Mouse (Mus musculus): ENCODE data around the gene Otx2.
"Not testable (repeated sequence)": the region's sequence is repeated elsewhere in the genome, so short reads cannot be mapped to it uniquely, and the experiment has no call there.

Otx2 gene

GRCm38 (mm10) chr14:48632335-48632734, 41.3 kb downstream of the Otx2 start:
- CTCF ChIA-PET, result no interaction called here
- POLR2A ChIA-PET, result no interaction called here

GRCm38 (mm10) chr14:48631486-48631885, 42.1 kb downstream of the Otx2 start:
- CTCF ChIA-PET, result interaction anchor here in 2 of 4 experiments (0.6 to 0.7 kb wide), 2 partner anchors 353 to 479 kb away, joined by 3 read pairs; no protein-coding TSS in a partner anchor
- POLR2A ChIA-PET, result interaction anchor here in 3 of 4 experiments (0.7 to 2.2 kb wide), 5 partner anchors 20 to 296 kb away, joined by 3 to 9 read pairs (median 4); no protein-coding TSS in a partner anchor

GRCm38 (mm10) chr14:48629404-48629803, 44.2 kb downstream of the Otx2 start:
- ChIA-PET CTCF (no interaction called here), POLR2A (interaction anchor here in 1 of 4 experiments (1.8 to 2.2 kb wide), 2 partner anchors 23 to 26 kb away, joined by 5 to 9 read pairs; no protein-coding TSS in a partner anchor)

GRCm38 (mm10) chr14:48626271-48626670, 47.3 kb downstream of the Otx2 start:
- ChIA-PET CTCF (interaction anchor here in 1 of 4 experiments (0.5 kb wide), 1 partner anchor 89 kb away, joined by 3 read pairs; no protein-coding TSS in a partner anchor), POLR2A (interaction anchor here (0.6 to 1.2 kb wide), 4 partner anchors 26 to 48 kb away, joined by 3 to 4 read pairs (median 3); no protein-coding TSS in a partner anchor)

- ChIA-PET POLR2A (interaction anchor here in 2 of 4 experiments (1.2 to 1.5 kb wide), 2 partner anchors 10 to 30 kb away, joined by 4 read pairs; no protein-coding TSS in a partner anchor), CTCF (interaction anchor here in 1 of 4 experiments (0.6 kb wide), 1 partner anchor 840 kb away, joined by 3 read pairs; no protein-coding TSS in a partner anchor)
These were observed 48.3 kb downstream of the Otx2 start for GRCm38 (mm10) chr14:48625331-48625694.

- CTCF ChIA-PET, result interaction anchor here in 1 of 4 experiments (0.6 kb wide), 1 partner anchor 840 kb away, joined by 3 read pairs; no protein-coding TSS in a partner anchor
These were observed 48.9 kb downstream of the Otx2 start for GRCm38 (mm10) chr14:48624596-48625330.

GRCm38 (mm10) chr14:48622726-48623125, 50.9 kb downstream of the Otx2 start:
- CTCF ChIA-PET, POLR2A ChIA-PET: not testable (repeated sequence)

More at GRCm38 (mm10) chr14:48624596-48625330, 48.9 kb downstream of the Otx2 start:
- POLR2A ChIA-PET, result interaction anchor here in 2 of 4 experiments (1.2 to 1.5 kb wide), 2 partner anchors 11 to 30 kb away, joined by 4 read pairs; no protein-coding TSS in a partner anchor

GRCm38 (mm10) chr14:48616361-48616760, 57.3 kb downstream of the Otx2 start:
- CTCF ChIA-PET, result interaction anchor here in 1 of 4 experiments (0.6 kb wide), 1 partner anchor 96 kb away, joined by 5 read pairs; no protein-coding TSS in a partner anchor
- POLR2A ChIA-PET, result interaction anchor here in 1 of 4 experiments (0.6 kb wide), 1 partner anchor 22 kb away, joined by 3 read pairs; no protein-coding TSS in a partner anchor

- POLR2A ChIA-PET, result no interaction called here
- CTCF ChIA-PET, result interaction anchor here in 1 of 4 experiments (0.6 kb wide), 1 partner anchor 90 kb away, joined by 3 read pairs; no protein-coding TSS in a partner anchor
These were observed 64.8 kb downstream of the Otx2 start for GRCm38 (mm10) chr14:48608641-48609310.

Measured in embryonic stem cell, embryonic (primary cell).